Mouse (Mus musculus): Measurements from ENCODE around the gene Syndig1l.

DNA sequence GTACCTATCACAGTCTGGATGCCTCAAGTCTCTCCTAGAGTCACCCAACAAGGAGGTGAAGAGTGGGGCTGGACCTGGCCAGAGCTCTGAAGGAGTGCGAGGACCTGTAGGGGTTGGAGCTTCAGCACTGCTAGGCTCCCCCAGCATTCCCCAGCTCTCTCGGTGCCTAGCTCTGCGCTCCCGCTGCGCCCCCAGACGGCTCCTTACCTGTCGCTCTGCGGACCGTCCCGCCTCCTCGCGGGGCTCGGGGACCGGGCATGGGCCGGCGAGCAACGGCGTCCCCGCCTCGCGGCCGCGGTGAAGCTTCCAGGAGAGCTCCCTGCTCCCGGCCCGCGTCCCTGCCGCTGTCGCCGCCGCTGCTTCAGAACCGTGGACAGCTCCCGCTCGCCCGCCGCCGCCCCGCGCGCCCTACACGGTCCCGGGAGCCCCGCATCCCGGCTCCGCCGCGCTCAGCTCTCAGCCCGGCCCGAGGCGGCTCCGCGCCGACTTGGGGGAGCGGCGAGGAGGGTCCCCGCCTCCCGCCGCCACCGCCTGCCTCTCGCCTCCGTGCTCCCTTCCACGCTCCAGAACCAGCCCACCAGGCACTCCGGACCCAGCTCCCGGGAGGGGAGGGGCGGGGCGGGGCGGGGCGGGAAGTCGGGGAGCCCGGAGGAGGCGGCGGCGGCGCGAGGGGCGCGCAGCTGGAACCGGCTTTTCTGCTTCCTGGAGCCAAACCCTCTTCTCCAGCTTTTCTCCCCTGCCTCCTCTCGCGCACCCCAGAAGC is at the start of gene Syndig1l:
- no peak for TF ChIP-seq CTCF (IDR thresholded peaks at IDR 0.05; ENCODE audit: extremely low read depth, insufficient read depth, insufficient read length, insufficient replicate concordance)
- no peak for TF ChIP-seq POLR2A (IDR thresholded peaks at IDR 0.05; ENCODE audit: low read depth, low read length)

All from spleen, adult 2 months (tissue).